Mouse (Mus musculus) liver, embryonic 14.5 days (tissue): ENCODE measurements around the gene Dlat.

ENCODE experiments used
- CTCF ChIP-seq: IDR thresholded peaks from 2 replicates; pipeline ENCODE4 v1.5.1; 2016; ENCODE audit warnings: antibody characterized with exemption, low read depth, control low read depth
- EP300 ChIP-seq: IDR thresholded peaks from 2 replicates; pipeline ENCODE4 v1.6.1; 2016; ENCODE audit warnings: antibody characterized with exemption, low read depth

DNA sequence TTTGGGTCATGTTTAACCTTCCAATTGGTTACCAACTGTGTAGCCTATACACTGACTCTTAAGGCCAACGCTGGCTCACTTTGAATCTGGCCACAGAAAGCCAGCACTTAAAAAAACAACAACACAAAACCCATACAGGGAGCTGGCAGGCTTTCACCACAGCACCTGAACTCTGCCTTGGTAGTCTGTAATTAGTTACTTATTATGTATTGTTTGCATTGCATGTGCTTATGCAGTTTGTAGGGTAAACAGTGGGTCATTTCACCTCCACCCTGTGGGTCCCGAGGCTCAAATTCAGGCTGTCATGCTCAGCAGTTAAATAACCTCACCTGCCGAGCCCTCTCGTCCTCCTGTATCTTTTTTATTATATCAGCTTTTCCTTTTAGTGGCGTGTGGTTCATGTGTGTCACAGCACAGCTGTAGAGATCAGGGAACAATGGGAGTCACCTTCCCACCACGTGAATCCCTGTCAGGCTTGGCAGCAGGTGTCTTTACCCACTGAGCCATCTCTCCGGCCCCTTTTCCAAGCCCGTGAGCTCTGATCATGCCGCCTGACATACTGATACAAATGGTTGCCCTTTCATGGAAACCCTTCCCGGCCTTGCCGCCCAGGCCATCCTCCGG lies 64.7 kb downstream of the Dlat start:
- TF ChIP-seq EP300 (no peak), CTCF (no peak)
